Mouse (Mus musculus) stomach, postnatal 0 days (tissue): Measurements from ENCODE around the gene Slc6a16. TPM values are rescaled to one million over a fixed set of nuclear protein-coding genes. Genes with fewer than 3 reads are reported as not detected.
A peak's percentile ranks its signal among the peaks of the same experiment; 100 is the strongest.

Experiments
- ATAC-seq: fragments of 200-750 bp; cut with Nextera tagmentation; 2 replicates; pipeline ENCODE4 v1.8.0; 2017; ENCODE audit not compliant: low FRiP score, low TSS enrichment
- DNase-seq: peaks from one replicate; pipeline ENCODE4 v3.0.0-alpha.2; 2016; ENCODE audit warnings: low spot score
- H3K27ac ChIP-seq: fragments of 300-500 bp; sonication (generic); replicated peaks from 2 replicates; pipeline ENCODE4 v1.5.1; 2014; ENCODE audit warnings: mild to moderate bottlenecking, control low read depth
- H3K27me3 ChIP-seq: fragments of 300-500 bp; sonication (generic); 2 replicates; pipeline ENCODE4 v1.6.1; 2014; ENCODE audit warnings: low read length; ENCODE audit not compliant: control insufficient read depth, insufficient read depth
- H3K36me3 ChIP-seq: fragments of 300-500 bp; sonication (generic); 2 replicates; pipeline ENCODE4 v1.6.1; 2014; ENCODE audit warnings: low read length, mixed read lengths; ENCODE audit not compliant: control insufficient read depth, insufficient read depth
- H3K4me1 ChIP-seq: fragments of 300-500 bp; sonication (generic); replicated peaks from 2 replicates; pipeline ENCODE4 v1.6.1; 2014; ENCODE audit warnings: antibody characterized with exemption; ENCODE audit not compliant: control insufficient read depth, insufficient read depth
- H3K4me2 ChIP-seq: fragments of 300-500 bp; sonication (generic); replicated peaks from 2 replicates; pipeline ENCODE4 v1.6.1; 2014; ENCODE audit warnings: low read depth, mild to moderate bottlenecking, control low read depth, moderate library complexity
- H3K4me3 ChIP-seq: fragments of 300-500 bp; sonication (generic); 2 replicates; pipeline ENCODE4 v1.5.1; 2014; ENCODE audit warnings: low read depth, low read length, control low read depth
- H3K9ac ChIP-seq: fragments of 300-500 bp; sonication (generic); 2 replicates; pipeline ENCODE4 v1.6.1; 2014; ENCODE audit warnings: mild to moderate bottlenecking, low read length, control low read depth, mixed read lengths
- H3K9me3 ChIP-seq: fragments of 300-500 bp; sonication (generic); 2 replicates; pipeline ENCODE4 v1.6.1; 2016; ENCODE audit warnings: low read length; ENCODE audit not compliant: control insufficient read depth
- CTCF ChIP-seq: IDR thresholded peaks from 2 replicates; pipeline ENCODE4 v1.5.1; 2016; ENCODE audit warnings: antibody characterized with exemption, low read depth, mild to moderate bottlenecking, moderate library complexity
- EP300 ChIP-seq: optimal IDR thresholded peaks from 2 replicates; pipeline ENCODE3; 2016; ENCODE audit warnings: antibody characterized with exemption
- WGBS: fragments of 180-500 bp; shearing (Covaris S2); extraction: QIAGEN DNeasy Blood & Tissue Kit; methylation state at CpG from one replicate; pipeline ENCODE4 v1.1.7; 2014; 5-methylcytosine and 5-hydroxymethylcytosine counted together
- polyA plus RNA-seq: library from polyadenylated mRNA; unstranded; fragments of >200 nt; fragmentation: Nextera tagmentation; extraction: Ambion mirVana; gene quantifications from 2 replicates; pipeline ENCODE4 v1.2.1, GENCODE M21; 2015

Slc6a16 gene
- polyA plus RNA-seq, 1 experiment from 2014 or later, result 0.07 TPM

- DNase-seq (no peak), ATAC-seq (peak; percentile 51; the same call in 1 of the 2 replicates)
- Histone ChIP-seq H3K4me2 (no peak overlapping the region), H3K9me3 (no peaks in the 10 kb centered on the region), H3K36me3 (no peaks in the 10 kb centered on the region), H3K9ac (no peak overlapping the region), H3K27me3 (no peaks in the 10 kb centered on the region), H3K4me1 (no peaks in the 10 kb centered on the region), H3K4me3 (no peak overlapping the region), H3K27ac (no peak overlapping the region)
- TF ChIP-seq EP300 (no peak), CTCF (no peak)
- WGBS, result 51% methylated on average over 13 of the region's 13 CpGs
These were observed 45.6 kb downstream of the Slc6a16 start for GRCm38 (mm10) chr7:45286486-45286885.

DNA sequence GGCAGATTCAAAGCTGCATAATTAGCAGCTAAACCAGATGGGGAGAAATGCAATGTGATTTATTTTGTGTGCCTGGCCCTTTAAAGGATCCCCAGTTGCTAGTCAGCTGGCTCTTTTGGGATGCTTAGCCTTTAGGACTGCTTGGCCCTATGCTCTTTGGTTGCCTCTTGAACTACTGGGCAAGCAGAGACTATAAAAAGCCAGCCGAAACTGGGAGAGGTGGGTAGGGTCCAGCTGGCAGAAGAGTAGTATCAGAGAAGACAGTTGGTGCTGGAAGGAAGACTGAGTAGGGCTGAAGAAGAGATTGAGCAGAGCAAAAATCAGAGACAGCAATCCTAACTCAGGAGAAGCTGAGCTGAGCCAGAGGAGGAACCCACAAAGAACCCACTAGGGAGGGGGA is 55.7 kb downstream of the Slc6a16 start:
- Histone ChIP-seq H3K27me3 (no peaks in the 10 kb centered on the region), H3K4me3 (no peak overlapping the region), H3K9ac (no peak overlapping the region), H3K27ac (no peak overlapping the region), H3K36me3 (no peaks in the 10 kb centered on the region), H3K4me1 (no peaks in the 10 kb centered on the region), H3K4me2 (no peak overlapping the region), H3K9me3 (no peaks in the 10 kb centered on the region)
- TF ChIP-seq CTCF (no peak), EP300 (no peak)
- WGBS, result 73% methylated on average over 1 of the region's 1 CpGs
- DNase-seq (no peak), ATAC-seq (no peak)

DNA sequence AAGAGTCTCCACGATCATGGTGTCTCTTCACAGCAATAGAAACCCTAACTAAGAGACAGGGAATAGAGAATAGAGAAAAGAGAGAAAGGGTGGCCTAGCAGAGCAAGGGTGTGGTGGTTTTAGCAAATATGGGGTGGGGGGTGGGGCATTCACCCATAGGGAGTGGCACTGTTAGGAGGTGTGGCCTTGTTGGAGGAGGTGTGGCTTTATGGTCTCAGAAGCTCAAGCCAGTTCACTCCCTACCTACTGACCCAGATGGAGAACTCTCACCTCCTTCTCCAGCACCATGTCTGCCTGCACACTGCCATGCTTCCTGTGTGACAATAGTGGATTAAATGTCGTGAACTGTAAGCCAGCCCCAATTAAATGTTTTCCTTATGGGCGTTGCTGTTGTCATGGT is 56.7 kb downstream of the Slc6a16 start:
- DNase-seq (no peak), ATAC-seq (peak; percentile 52; the same call in 1 of the 2 replicates)
- no peaks in the 10 kb centered on the region for H3K9me3 ChIP-seq
- H3K27me3 ChIP-seq, result no peaks in the 10 kb centered on the region
- H3K4me2 ChIP-seq, result no peak overlapping the region
- no peaks in the 10 kb centered on the region for H3K4me1 ChIP-seq
- H3K9ac ChIP-seq, result no peak overlapping the region
- 50% methylated on average over 3 of the region's 3 CpGs for WGBS
- no peak for TF ChIP-seq EP300
- TF ChIP-seq CTCF, result no peak
- no peaks in the 10 kb centered on the region for H3K36me3 ChIP-seq
- H3K4me3 ChIP-seq, result no peak overlapping the region
- no peak overlapping the region for H3K27ac ChIP-seq

DNA sequence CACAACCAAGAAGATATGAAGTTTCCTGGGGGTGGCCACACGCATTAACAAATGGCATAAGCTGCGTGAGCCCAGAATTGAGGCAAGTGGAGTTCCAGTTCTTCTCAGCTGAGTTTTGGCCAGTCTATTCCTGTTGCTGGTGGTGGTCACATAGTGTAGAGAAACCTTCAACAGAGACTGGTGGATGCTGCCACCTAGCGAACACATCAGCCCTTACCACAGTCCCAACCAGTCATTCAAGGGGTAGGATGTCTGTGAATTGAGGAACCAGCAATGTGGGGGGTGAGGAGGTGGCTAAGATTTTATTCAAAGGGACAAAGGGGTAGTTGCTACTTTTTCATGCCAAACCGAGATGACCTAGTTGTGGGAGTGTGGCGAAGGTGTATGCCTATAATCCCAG is 58.9 kb downstream of the Slc6a16 start:
- Histone ChIP-seq H3K9ac (no peak overlapping the region), H3K4me3 (no peak overlapping the region), H3K4me2 (no peak overlapping the region), H3K36me3 (peaks cover 9% of the 10 kb centered on the region), H3K27ac (no peak overlapping the region), H3K27me3 (no peaks in the 10 kb centered on the region), H3K4me1 (no peaks in the 10 kb centered on the region), H3K9me3 (no peaks in the 10 kb centered on the region)
- TF ChIP-seq EP300 (no peak), CTCF (peak; percentile 91)
- ATAC-seq (peak; percentile 83), DNase-seq (peak; percentile 78)
- 3% methylated on average over 5 of the region's 5 CpGs for WGBS

DNA sequence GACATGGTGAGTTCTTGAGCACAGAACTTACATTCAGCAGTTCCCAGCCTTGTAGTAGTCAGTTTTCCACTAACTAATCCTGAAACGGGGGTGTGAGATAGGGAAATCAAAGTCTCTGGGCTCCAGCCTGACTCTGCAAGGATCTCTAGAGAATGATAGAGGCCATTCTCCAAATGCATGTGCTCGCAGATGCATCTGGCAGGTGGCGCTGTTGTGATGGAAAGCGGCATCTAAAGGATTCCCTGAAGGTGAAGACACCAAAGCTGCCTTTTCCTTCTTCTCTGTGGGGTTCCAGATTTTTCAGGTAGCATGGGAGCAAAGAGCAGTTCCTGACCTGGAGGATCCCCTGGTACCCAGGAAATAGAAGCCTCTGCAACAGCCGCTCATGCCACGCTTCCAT is 59.4 kb downstream of the Slc6a16 start:
- DNase-seq (peak; percentile 73), ATAC-seq (peak; percentile 14; the same call in 1 of the 2 replicates)

DNA sequence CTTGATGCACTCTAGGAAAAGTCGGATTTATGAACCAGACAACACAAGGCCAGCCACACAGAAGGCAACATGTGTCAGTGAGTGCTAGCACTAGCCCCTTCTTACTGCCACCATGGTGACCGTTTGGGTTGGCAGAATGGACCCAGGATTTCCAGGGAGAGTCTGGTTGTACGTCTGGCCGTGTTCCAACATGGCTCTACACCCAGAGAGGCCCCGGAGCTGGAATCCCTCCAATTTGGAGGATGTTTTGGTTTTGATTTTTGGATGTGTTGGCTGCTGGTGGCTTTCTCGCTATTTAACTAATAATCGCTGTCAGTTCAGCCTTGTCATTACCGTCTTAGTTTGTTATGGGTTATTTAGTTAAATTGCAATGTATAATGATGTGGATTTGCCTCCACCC is 61.7 kb downstream of the Slc6a16 start:
- ATAC-seq, result no peak
- Histone ChIP-seq H3K9me3 (no peaks in the 10 kb centered on the region), H3K4me3 (no peak overlapping the region), H3K4me1 (no peaks in the 10 kb centered on the region), H3K4me2 (no peak overlapping the region), H3K9ac (no peak overlapping the region), H3K27me3 (no peaks in the 10 kb centered on the region), H3K27ac (no peak overlapping the region), H3K36me3 (peaks cover 9% of the 10 kb centered on the region)
- DNase-seq, result no peak
- TF ChIP-seq CTCF (no peak), EP300 (no peak)
- 49% methylated on average over 8 of the region's 8 CpGs for WGBS

More for the DNA sequence above, 59.4 kb downstream of the Slc6a16 start:
- H3K27me3 ChIP-seq, result no peaks in the 10 kb centered on the region
- no peak overlapping the region for H3K4me2 ChIP-seq
- no peak overlapping the region for H3K9ac ChIP-seq
- WGBS, result 10% methylated on average over 6 of the region's 6 CpGs
- TF ChIP-seq EP300, result no peak
- peak; percentile 81 for TF ChIP-seq CTCF
- peaks cover 9% of the 10 kb centered on the region for H3K36me3 ChIP-seq
- no peaks in the 10 kb centered on the region for H3K4me1 ChIP-seq
- no peak overlapping the region for H3K4me3 ChIP-seq
- H3K27ac ChIP-seq, result no peak overlapping the region
- H3K9me3 ChIP-seq, result no peaks in the 10 kb centered on the region
